Mouse (Mus musculus): Measurements from ENCODE around the gene Ces2a. TPM values are rescaled to one million over a fixed set of nuclear protein-coding genes. Genes with fewer than 3 reads are reported as not detected.

Ces2a gene
- not detected in 2 replicates for polyA plus RNA-seq (2016; fragmentation: Nextera tagmentation; extraction: Ambion mirVana)

DNA sequence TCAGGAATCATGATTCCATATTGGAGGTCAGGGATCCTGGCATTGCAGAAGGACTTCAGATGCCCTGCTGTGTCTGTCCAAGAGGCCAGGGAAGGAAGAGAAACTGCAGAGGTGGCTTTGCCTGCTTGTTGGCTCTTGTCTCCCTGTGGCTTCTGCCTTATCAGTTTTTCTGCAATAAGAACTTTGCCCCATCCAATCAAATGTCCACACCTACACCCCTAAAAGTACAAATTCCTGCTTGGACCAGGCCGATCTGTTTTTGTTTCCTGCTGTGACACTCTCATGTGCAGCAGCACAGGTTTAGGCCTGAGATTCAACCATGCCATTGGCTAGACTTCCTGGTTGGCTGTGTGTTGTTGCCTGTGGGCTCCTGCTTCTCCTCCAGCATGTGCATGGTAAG is at the start of gene Ces2a:
Gene Ces2a (plus strand): TSS at position 251 of the 400 bp plus-strand sequence.
- Histone ChIP-seq H3K4me1 (no peaks in the 10 kb centered on the region), H3K36me3 (no peaks in the 10 kb centered on the region), H3K9ac (no peak within 1 kb of the TSS), H3K27me3 (replicated peaks) (no peaks in the 10 kb centered on the region), H3K9me3 (no peaks in the 10 kb centered on the region), H3K4me2 (replicated peaks) (no peak within 1 kb of the TSS), H3K4me3 (no peak within 1 kb of the TSS), H3K27ac (no peak within 1 kb of the TSS)
- no peak for ATAC-seq (ENCODE audit: low FRiP score, low read depth)
- WGBS: 86% methylated on average over 1 of the region's 1 CpGs

DNA sequence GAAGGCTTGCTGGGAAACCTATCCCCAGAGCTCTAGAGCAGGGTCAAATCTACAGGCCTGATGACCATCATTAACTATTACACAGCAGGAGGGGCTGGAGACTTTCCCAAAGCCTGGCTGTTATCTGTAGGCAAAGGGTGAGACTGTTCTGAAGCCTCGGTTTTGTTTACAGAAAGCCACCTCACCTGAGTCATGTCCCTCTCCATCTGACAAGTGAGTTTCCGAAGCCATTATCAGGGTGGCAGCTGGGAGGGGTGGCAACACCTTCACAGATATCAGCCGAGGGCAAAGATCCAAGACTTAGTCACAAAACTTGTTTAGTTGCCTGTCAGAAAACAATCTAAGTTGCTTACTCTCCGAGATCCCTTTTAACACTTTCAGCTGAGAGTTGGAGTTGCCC is 45.4 kb upstream of the Ces2a start:
- Histone ChIP-seq H3K36me3 (no peaks in the 10 kb centered on the region), H3K4me2 (replicated peaks) (no peak overlapping the region), H3K4me3 (no peak overlapping the region), H3K27me3 (replicated peaks) (no peaks in the 10 kb centered on the region), H3K27ac (no peak overlapping the region), H3K9ac (no peak overlapping the region), H3K4me1 (no peaks in the 10 kb centered on the region), H3K9me3 (no peaks in the 10 kb centered on the region)
- WGBS: 83% methylated on average over 4 of the region's 4 CpGs
- no peak for ATAC-seq (ENCODE audit: low FRiP score, low read depth)

DNA sequence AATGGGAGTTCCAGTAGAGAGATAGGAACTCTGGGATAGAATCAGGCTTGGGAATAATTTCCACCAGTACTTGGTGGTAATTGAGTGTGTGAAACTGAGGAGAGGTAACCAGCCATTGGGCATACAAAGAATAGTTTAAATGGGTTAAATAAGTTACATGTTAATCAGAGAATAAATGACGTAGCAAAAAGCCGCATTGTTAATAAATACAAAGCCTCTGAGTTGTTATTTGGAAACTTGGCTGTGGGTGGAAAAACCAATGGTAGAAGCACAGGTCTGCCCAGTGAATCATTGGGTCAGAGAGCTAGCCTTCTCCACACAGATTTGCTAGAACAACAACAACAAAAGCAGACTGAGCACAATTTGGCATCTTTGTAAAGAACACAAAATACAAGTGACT is 35.2 kb upstream of the Ces2a start:
- no peaks in the 10 kb centered on the region for H3K4me1 ChIP-seq
- H3K36me3 ChIP-seq: no peaks in the 10 kb centered on the region
- no peak for ATAC-seq (ENCODE audit: low FRiP score, low read depth)
- no peak overlapping the region for H3K4me2 ChIP-seq (replicated peaks)
- no peak overlapping the region for H3K9ac ChIP-seq
- H3K27ac ChIP-seq: no peak overlapping the region
- H3K4me3 ChIP-seq: no peak overlapping the region
- 88% methylated on average over 2 of the region's 2 CpGs for WGBS
- H3K9me3 ChIP-seq: no peaks in the 10 kb centered on the region
- H3K27me3 ChIP-seq (replicated peaks): no peaks in the 10 kb centered on the region

DNA sequence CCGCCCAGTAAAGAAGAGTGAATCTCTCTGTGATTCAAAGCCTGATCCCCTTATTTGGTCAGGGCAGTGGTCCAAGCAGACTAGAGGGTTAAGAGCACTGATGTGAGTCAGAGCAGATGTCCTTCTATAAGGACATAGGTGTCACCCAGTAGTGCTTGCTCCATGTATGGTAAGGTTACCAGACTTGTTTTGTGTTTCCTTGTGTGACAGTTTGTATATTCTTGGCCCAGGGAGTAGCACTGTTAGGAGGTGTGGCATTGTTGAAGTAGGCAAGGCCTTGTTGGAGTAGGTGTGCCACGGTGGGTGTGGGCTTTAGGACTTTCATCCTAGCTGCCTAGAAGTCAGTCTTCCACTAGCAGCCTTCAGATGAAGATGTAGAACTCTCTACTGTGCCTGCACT is 31.9 kb upstream of the Ces2a start:
- H3K9ac ChIP-seq: no peak overlapping the region
- H3K4me2 ChIP-seq (replicated peaks): no peak overlapping the region
- no peak overlapping the region for H3K27ac ChIP-seq
- H3K9me3 ChIP-seq: no peaks in the 10 kb centered on the region
- no peaks in the 10 kb centered on the region for H3K4me1 ChIP-seq
- no peaks in the 10 kb centered on the region for H3K27me3 ChIP-seq (replicated peaks)
- no peak for ATAC-seq (ENCODE audit: low FRiP score, low read depth)
- H3K36me3 ChIP-seq: no peaks in the 10 kb centered on the region
- 80% methylated on average over 2 of the region's 2 CpGs for WGBS
- no peak overlapping the region for H3K4me3 ChIP-seq

DNA sequence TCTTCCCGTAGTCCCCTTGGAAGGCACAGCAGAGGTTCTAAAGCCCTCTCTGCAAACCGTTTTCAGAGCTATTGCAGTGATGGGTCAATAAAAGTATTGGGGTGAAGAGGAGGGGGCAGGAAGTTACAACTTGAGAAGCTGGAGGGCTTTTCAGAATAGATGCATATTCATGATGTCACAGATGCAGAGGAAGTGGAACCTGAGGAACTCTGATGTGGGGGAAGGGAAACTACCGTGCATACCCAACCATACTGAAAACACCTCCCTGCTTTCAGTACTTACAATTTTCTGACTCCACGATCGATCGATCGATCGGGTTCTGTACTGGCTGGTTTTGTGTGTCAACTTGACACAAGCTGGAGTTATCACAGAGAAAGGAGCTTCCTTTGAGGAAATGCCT is 12.6 kb upstream of the Ces2a start:
- Histone ChIP-seq H3K4me1 (no peaks in the 10 kb centered on the region), H3K9me3 (no peaks in the 10 kb centered on the region), H3K4me2 (replicated peaks) (no peak overlapping the region), H3K27me3 (replicated peaks) (no peaks in the 10 kb centered on the region), H3K9ac (no peak overlapping the region), H3K36me3 (no peaks in the 10 kb centered on the region), H3K4me3 (no peak overlapping the region), H3K27ac (no peak overlapping the region)
- 80% methylated on average over 8 of the region's 8 CpGs for WGBS
- ATAC-seq (ENCODE audit: low FRiP score, low read depth): no peak

DNA sequence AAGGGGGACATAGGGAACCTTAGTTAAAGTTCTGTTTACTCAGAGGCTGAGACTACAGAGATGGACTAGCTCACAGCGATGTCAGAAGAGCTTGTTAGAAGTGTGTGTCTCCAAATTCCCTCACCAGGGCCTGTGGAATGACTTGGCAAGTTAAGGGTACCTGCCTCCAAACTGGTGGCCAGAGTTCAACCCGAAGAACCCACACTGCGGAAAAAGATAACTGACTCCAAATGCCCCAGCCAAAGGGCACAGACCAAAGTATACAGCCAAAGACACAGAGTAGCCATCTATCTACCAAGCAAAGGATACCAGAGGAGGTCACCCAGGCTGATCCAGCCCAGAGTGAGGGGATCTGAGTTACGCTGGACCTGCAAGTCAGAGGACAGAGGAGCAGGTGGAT is 2.4 kb upstream of the Ces2a start:
- Histone ChIP-seq H3K9me3 (no peaks in the 10 kb centered on the region), H3K9ac (no peak overlapping the region), H3K27ac (no peak overlapping the region), H3K4me1 (no peaks in the 10 kb centered on the region), H3K36me3 (no peaks in the 10 kb centered on the region), H3K4me3 (no peak overlapping the region), H3K27me3 (replicated peaks) (no peaks in the 10 kb centered on the region), H3K4me2 (replicated peaks) (no peak overlapping the region)
- no peak for ATAC-seq (ENCODE audit: low FRiP score, low read depth)
- 92% methylated on average over 4 of the region's 4 CpGs for WGBS

DNA sequence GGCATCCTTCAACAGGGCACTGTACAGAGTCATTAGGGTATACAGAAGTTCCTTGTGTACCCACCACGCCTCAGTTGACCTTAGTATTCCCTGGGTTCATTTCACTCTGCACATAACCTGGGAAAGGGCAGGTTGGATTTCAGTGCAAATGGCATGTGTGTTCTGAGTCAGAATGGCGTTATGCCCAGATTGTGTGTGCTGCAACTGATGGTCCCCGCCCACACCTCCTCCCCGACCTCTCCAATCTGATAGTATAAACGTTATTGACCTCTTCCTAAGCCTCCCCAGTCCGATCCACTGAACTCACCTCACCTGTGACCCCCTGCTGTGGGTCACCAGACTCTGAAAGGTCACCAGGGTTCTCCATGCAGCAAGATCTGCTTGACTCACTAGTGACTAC is 1.8 kb upstream of the Ces2a start:
- 69% methylated on average over 6 of the region's 6 CpGs for WGBS
- Histone ChIP-seq H3K27me3 (replicated peaks) (no peaks in the 10 kb centered on the region), H3K4me3 (no peak overlapping the region), H3K27ac (no peak overlapping the region), H3K4me2 (replicated peaks) (no peak overlapping the region), H3K4me1 (no peaks in the 10 kb centered on the region), H3K36me3 (no peaks in the 10 kb centered on the region), H3K9ac (no peak overlapping the region), H3K9me3 (no peaks in the 10 kb centered on the region)
- no peak for ATAC-seq (ENCODE audit: low FRiP score, low read depth)

DNA sequence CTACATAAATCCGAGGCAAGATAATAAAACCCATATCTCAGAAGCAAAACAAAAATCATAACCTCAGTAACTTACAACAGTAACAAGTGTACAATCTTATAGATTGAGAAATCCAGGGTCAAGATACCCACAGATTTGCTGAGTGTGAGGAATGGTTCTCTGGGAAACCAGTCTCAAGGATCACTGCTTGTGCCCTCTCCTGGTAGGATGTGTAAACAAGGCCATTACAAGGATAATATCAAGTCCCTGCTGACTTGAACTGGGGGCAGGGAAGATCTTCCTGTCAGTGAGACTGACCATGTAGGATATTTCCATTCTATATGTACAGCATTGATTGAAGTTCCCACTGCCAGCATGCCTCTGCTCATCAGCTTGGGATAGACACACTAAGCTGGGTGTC is 8.2 kb downstream of the Ces2a start:
- no peaks in the 10 kb centered on the region for H3K4me1 ChIP-seq
- no peaks in the 10 kb centered on the region for H3K27me3 ChIP-seq (replicated peaks)
- H3K9ac ChIP-seq: no peak overlapping the region
- no peaks in the 10 kb centered on the region for H3K36me3 ChIP-seq
- no peak overlapping the region for H3K4me3 ChIP-seq
- H3K9me3 ChIP-seq: no peaks in the 10 kb centered on the region
- no peak for ATAC-seq (ENCODE audit: low FRiP score, low read depth)
- no peak overlapping the region for H3K4me2 ChIP-seq (replicated peaks)
- no peak overlapping the region for H3K27ac ChIP-seq
- WGBS: 78% methylated on average over 1 of the region's 1 CpGs

DNA sequence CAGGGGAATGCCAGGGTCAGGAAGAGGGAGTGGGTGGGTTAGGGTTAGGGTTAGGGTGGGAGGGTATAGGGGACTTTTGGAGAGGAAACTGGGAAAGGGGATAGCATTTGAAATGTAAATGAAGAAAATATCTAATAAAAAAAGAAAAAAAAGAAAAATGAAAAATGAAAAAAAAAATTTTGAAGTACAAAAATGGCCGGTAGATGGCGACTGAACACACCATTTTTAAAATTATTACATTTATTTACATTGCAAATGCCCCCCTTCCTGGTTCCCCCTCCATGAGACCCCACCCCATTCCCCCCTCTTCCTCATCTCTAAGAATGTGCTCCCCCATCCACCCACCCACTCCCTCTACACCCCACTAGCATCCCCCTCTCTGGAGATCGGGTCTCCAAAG is 9.6 kb downstream of the Ces2a start:
- Histone ChIP-seq H3K36me3 (no peaks in the 10 kb centered on the region), H3K4me1 (no peaks in the 10 kb centered on the region), H3K4me2 (replicated peaks) (no peak overlapping the region), H3K4me3 (no peak overlapping the region), H3K9ac (no peak overlapping the region), H3K9me3 (no peaks in the 10 kb centered on the region), H3K27me3 (replicated peaks) (no peaks in the 10 kb centered on the region), H3K27ac (no peak overlapping the region)
- WGBS: 82% methylated on average over 3 of the region's 3 CpGs
- ATAC-seq (ENCODE audit: low FRiP score, low read depth): no peak

DNA sequence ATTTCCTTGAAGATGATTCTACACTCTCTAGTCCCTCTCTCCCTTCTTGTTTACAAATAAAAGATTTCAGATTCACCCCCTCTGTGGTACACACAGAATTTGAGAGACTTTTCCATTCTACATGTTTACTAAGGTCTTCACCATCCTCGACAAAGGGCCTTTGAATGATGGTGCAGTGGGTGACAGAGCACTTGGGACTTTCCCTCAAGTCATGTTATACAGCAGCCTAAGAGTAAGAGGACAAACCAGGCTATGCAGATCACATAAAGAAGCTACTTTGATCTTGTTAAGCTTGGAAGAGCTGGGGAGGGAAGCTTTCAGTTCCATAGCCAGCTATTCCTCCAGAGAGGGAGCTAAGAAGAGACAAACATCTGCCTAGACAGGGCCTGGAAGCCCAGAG is 19.0 kb downstream of the Ces2a start:
- Histone ChIP-seq H3K27me3 (replicated peaks) (no peaks in the 10 kb centered on the region), H3K27ac (no peak overlapping the region), H3K4me2 (replicated peaks) (no peak overlapping the region), H3K4me1 (no peaks in the 10 kb centered on the region), H3K4me3 (no peak overlapping the region), H3K36me3 (no peaks in the 10 kb centered on the region), H3K9me3 (no peaks in the 10 kb centered on the region), H3K9ac (no peak overlapping the region)
- no peak for ATAC-seq (ENCODE audit: low FRiP score, low read depth)
- WGBS: 78% methylated on average over 1 of the region's 1 CpGs

DNA sequence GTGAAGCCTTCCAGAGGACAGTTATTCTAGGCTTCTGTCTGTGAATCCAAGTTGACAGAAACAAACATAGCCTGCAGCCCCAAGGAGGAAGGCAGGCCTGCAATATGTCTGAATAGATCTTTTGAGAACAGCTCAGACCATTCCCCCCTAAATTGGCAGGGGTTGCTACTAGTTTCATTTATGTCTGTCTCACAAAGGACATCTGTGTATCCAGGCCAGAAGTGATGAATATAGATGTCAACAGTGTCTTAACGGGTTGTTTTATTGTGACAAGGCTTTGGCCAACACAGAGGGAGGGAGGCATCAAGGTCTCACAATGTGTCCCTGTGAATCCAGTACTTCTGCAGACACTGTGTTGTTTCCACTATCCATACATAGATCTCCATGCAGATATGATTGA is 23.8 kb downstream of the Ces2a start:
- Histone ChIP-seq H3K27ac (no peak overlapping the region), H3K4me3 (no peak overlapping the region), H3K9ac (no peak overlapping the region), H3K27me3 (replicated peaks) (no peaks in the 10 kb centered on the region), H3K36me3 (no peaks in the 10 kb centered on the region), H3K9me3 (no peaks in the 10 kb centered on the region), H3K4me2 (replicated peaks) (no peak overlapping the region), H3K4me1 (no peaks in the 10 kb centered on the region)
- 62% methylated on average over 1 of the region's 1 CpGs for WGBS
- no peak for ATAC-seq (ENCODE audit: low FRiP score, low read depth)

DNA sequence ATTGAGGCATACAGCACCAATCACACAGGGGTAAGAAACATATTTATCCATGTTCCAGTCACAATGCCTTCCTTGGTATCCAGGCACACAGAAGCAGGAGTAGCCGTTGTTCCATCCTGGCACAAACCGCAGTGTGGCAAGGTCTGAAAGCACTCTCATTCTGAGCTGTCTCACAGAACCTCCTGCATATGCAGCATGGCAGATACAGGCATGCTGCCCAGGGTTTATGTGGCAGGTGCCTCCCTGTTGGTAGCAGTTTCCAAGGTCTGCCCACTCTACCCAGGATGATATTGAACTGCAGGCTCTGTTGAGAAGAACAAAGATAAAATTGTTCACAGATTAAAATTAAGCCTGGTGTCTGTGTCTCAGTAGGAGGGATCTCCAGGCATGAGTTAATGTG is 24.4 kb downstream of the Ces2a start:
- ATAC-seq (ENCODE audit: low FRiP score, low read depth): no peak
- H3K36me3 ChIP-seq: no peaks in the 10 kb centered on the region
- no peak overlapping the region for H3K27ac ChIP-seq
- no peak overlapping the region for H3K4me3 ChIP-seq
- no peaks in the 10 kb centered on the region for H3K4me1 ChIP-seq
- H3K4me2 ChIP-seq (replicated peaks): no peak overlapping the region
- no peak overlapping the region for H3K9ac ChIP-seq
- no peaks in the 10 kb centered on the region for H3K27me3 ChIP-seq (replicated peaks)
- WGBS: 94% methylated on average over 2 of the region's 2 CpGs
- no peaks in the 10 kb centered on the region for H3K9me3 ChIP-seq

DNA sequence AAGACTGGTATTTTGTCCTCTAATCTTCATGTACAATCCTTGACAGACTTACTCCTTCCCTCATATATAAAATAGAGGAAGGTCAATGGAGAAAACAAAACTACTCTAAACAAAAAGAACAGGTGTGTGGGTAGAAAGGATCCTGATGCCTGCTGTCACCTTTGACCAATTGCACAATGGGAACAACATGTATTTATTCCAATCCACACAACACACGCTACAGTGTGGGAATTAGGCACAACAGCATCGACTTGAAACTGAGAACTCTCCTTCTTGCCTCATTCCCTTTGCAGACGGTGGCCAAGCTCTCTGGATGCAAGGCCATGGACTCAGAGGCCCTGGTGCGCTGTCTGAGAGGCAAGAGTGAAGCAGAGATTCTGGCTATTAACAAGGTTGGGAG is 27.3 kb downstream of the Ces2a start:
- Histone ChIP-seq H3K36me3 (no peaks in the 10 kb centered on the region), H3K4me1 (no peaks in the 10 kb centered on the region), H3K27ac (no peak overlapping the region), H3K9me3 (no peaks in the 10 kb centered on the region), H3K9ac (no peak overlapping the region), H3K4me2 (replicated peaks) (no peak overlapping the region), H3K4me3 (no peak overlapping the region), H3K27me3 (replicated peaks) (no peaks in the 10 kb centered on the region)
- no peak for ATAC-seq (ENCODE audit: low FRiP score, low read depth)
- 85% methylated on average over 4 of the region's 4 CpGs for WGBS

DNA sequence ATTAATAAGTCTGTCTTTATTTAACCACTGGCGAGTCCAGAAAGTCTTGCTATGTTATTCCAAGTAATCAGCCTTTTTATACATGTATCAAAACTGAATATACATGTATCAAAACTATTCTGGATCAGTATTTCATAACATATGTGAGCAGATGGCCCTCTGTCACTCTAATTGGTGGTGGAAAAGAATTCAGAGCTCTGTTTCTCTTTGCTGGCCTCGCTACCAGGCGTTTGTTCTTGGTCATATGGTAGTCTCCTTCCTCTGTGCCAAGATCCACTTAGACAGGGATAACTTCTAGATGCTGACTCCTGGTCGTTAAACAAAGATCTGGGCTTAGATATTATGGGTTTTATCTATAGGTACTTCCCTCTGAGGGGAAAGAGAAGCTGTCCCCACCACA is 32.7 kb downstream of the Ces2a start:
- Histone ChIP-seq H3K4me2 (replicated peaks) (no peak overlapping the region), H3K9ac (no peak overlapping the region), H3K27ac (no peak overlapping the region), H3K4me1 (no peaks in the 10 kb centered on the region), H3K9me3 (no peaks in the 10 kb centered on the region), H3K4me3 (no peak overlapping the region), H3K36me3 (no peaks in the 10 kb centered on the region), H3K27me3 (replicated peaks) (no peaks in the 10 kb centered on the region)
- no peak for ATAC-seq (ENCODE audit: low FRiP score, low read depth)
- WGBS: 74% methylated on average over 4 of the region's 4 CpGs
